Mouse (Mus musculus) lung, embryonic 14.5 days (tissue): ENCODE measurements at regions not wholly inside any gene's neighbourhood (a gene's known extent, or its start where the extent isn't known, plus 50 kb on each side); places are given as distances from the start of the nearest gene placed in this dataset.

Experiments used
- ATAC-seq: fragments of 200-750 bp; cut with Nextera tagmentation; 2 replicates; pipeline ENCODE4 v1.8.0; 2017; ENCODE audit warnings: mild to moderate bottlenecking, moderate TSS enrichment, moderate library complexity; ENCODE audit not compliant: insufficient read depth
- DNase-seq: peaks from one replicate; pipeline ENCODE4 v3.0.0-alpha.2; 2015
- H3K27ac ChIP-seq: fragments of 300-500 bp; sonication (generic); 2 replicates; pipeline ENCODE4 v1.5.1; 2014; ENCODE audit warnings: low read depth, mild to moderate bottlenecking, moderate library complexity
- H3K27me3 ChIP-seq: fragments of 300-500 bp; sonication (generic); 2 replicates; pipeline ENCODE4 v1.6.1; 2014; ENCODE audit warnings: low read length, control low read depth; ENCODE audit not compliant: insufficient read depth
- H3K36me3 ChIP-seq: fragments of 300-500 bp; sonication (generic); 2 replicates; pipeline ENCODE4 v1.6.1; 2014; ENCODE audit warnings: control low read depth; ENCODE audit not compliant: insufficient read depth
- H3K4me1 ChIP-seq: fragments of 300-500 bp; sonication (generic); 2 replicates; pipeline ENCODE4 v1.6.1; 2014; ENCODE audit warnings: antibody characterized with exemption, control low read depth; ENCODE audit not compliant: insufficient read depth
- H3K4me2 ChIP-seq: fragments of 300-500 bp; sonication (generic); 2 replicates; pipeline ENCODE4 v1.6.1; 2014; ENCODE audit warnings: mild to moderate bottlenecking
- H3K4me3 ChIP-seq: fragments of 300-500 bp; sonication (generic); 2 replicates; pipeline ENCODE4 v1.5.1; 2014; ENCODE audit warnings: low read depth, low read length
- H3K9ac ChIP-seq: fragments of 300-500 bp; sonication (generic); 2 replicates; pipeline ENCODE4 v1.6.1; 2014
- H3K9me3 ChIP-seq: fragments of 300-500 bp; sonication (generic); 2 replicates; pipeline ENCODE4 v1.6.1; 2016; ENCODE audit warnings: low read depth, low read length, control low read depth
- CTCF ChIP-seq: IDR thresholded peaks from 2 replicates; pipeline ENCODE4 v1.5.1; 2016; ENCODE audit warnings: antibody characterized with exemption, low read depth
- WGBS: fragments of 180-500 bp; shearing (Covaris S2); extraction: QIAGEN DNeasy Blood & Tissue Kit; methylation state at CpG from one replicate; pipeline ENCODE4 v1.1.7; 2014; 5-methylcytosine and 5-hydroxymethylcytosine counted together

DNA sequence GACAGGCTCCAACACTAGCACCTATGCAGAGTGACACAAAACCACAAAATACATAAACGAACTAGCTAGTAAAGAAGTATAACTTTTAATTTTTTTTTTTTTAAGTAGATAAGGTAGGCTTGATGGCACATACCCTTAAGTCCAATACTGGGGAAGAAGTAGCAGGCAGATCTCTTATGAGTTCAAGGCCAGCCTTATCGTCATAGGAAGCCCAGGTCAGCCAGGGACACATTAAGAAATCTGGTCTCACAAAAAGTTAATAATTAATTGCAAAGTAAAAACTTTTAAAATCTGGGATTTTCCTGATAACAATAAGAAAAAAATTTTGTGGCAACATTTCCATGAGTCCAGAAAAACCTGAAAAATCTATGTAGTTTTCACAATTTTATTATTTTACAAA is 92.9 kb downstream of the Sox4 start:
- Histone ChIP-seq H3K27me3 (no peaks in the 10 kb centered on the region), H3K4me2 (no peak overlapping the region), H3K36me3 (peaks cover 4% of the 10 kb centered on the region), H3K4me1 (peaks cover 4% of the 10 kb centered on the region; the same call in 1 of the 2 replicates), H3K9me3 (no peaks in the 10 kb centered on the region; the same call in 1 of the 2 replicates), H3K9ac (no peak overlapping the region), H3K4me3 (no peak overlapping the region), H3K27ac (no peak overlapping the region)
- ATAC-seq (no peak), DNase-seq (no peak)
- 73% methylated on average over 2 of the region's 2 CpGs for WGBS
- TF ChIP-seq CTCF, result no peak

DNA sequence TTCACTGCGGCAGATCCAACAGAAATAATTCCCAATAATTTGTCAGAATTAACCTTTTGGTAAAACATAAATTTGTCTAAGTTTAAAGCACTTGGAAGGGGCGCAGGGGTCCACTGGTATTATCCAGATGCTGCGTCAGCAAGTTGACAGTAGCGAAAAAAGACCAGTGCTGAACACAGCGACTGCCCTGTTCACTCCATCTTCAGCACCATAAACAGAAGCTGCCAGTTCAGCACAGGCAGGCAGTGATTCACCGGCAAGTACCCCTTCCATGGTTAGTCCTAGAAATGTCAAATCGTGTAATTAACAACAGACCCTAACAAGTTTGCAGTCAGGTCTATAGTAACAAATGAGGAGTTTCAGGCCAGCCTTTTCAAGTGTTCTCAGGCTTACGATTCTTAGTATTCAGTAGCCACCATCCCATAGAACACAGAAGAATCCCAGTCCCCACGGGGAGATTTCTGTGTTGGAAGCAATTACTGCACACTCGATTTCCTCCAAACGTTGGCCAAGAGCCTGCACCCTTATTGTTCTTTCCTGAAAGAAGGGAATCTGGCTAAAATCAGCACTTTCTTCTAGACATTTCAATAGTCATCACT is 93.6 kb downstream of the Sox4 start:
- Histone ChIP-seq H3K27me3 (no peaks in the 10 kb centered on the region), H3K4me2 (no peak overlapping the region), H3K9ac (no peak overlapping the region), H3K27ac (no peak overlapping the region), H3K4me1 (peaks cover 4% of the 10 kb centered on the region; the same call in 1 of the 2 replicates), H3K9me3 (no peaks in the 10 kb centered on the region; the same call in 1 of the 2 replicates), H3K36me3 (no peaks in the 10 kb centered on the region; the same call in 1 of the 2 replicates), H3K4me3 (no peak overlapping the region)
- no peak for DNase-seq
- WGBS, result 61% methylated on average over 11 of the region's 11 CpGs
- TF ChIP-seq CTCF, result no peak
- ATAC-seq, result no peak

DNA sequence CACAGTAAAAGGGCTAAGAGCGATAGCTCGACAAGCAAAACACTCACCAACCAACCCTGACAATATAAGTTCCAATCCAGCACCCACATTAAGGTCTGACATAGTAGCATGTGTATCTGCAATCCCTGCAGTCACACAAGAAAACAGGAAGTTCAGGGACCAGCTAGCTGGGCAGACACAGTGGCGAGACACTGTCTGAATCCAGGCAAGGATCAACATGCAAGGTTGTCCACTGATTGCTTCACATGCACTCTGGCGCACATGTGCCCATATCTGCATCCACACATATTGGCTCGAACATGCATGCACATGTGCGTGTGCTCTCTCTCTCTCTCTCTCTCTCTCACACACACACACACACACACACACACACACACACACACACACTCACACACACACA is 95.5 kb downstream of the Sox4 start:
- no peak for DNase-seq
- H3K4me2 ChIP-seq, result no peak overlapping the region
- no peak for ATAC-seq
- H3K9ac ChIP-seq, result no peak overlapping the region
- H3K27me3 ChIP-seq, result no peaks in the 10 kb centered on the region
- no peaks in the 10 kb centered on the region for H3K9me3 ChIP-seq
- 79% methylated on average over 6 of the region's 6 CpGs for WGBS
- no peak overlapping the region for H3K4me3 ChIP-seq
- TF ChIP-seq CTCF, result no peak
- peaks cover 4% of the 10 kb centered on the region; the same call in 1 of the 2 replicates for H3K4me1 ChIP-seq
- H3K36me3 ChIP-seq, result no peaks in the 10 kb centered on the region
- H3K27ac ChIP-seq, result no peak overlapping the region

DNA sequence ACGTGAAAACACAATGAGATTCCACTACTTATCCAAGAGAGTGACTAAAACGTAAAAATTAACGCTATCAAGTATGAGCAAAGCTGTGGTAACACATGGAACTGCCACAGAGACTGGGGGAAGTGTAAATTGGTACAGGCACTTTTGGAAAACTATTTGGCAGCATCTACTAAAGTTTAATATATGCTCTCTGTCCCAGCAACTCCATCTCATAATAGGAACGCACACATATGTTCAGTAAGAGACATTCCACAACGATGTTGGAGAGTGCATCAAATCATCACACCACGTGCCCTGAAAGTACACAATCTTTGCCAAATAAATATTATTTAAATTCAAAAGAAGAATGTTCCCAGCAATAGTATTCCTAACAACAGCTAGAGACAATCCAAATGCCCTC is 96.3 kb downstream of the Sox4 start:
- ATAC-seq, result no peak

DNA sequence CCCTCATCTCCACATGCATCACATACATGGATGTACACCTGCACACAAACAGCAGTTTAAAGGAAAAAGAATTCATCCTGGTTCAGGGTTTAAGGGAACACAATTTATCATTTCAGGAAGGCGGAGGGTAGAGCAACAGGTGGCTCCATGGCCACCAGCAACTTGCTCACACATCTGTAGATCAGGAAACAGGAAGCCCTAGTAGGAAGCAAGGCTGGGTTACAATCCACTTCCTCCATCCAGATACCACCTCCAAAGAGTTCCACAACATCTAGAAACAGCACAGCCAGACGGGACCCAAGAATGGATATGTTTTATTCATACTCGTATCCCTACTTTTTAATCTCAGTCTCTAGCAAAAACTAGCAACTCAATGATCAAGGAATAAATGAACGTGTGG is 97.0 kb downstream of the Sox4 start:
- H3K4me1 ChIP-seq, result peaks cover 4% of the 10 kb centered on the region; the same call in 1 of the 2 replicates
- no peak overlapping the region for H3K27ac ChIP-seq
- WGBS, result 66% methylated on average over 4 of the region's 4 CpGs
- H3K9ac ChIP-seq, result no peak overlapping the region
- no peak for TF ChIP-seq CTCF
- no peaks in the 10 kb centered on the region for H3K36me3 ChIP-seq
- H3K4me2 ChIP-seq, result no peak overlapping the region
- H3K4me3 ChIP-seq, result no peak overlapping the region
- no peaks in the 10 kb centered on the region for H3K27me3 ChIP-seq
- H3K9me3 ChIP-seq, result no peaks in the 10 kb centered on the region
- DNase-seq, result no peak
- no peak for ATAC-seq

More for the DNA sequence above, 96.3 kb downstream of the Sox4 start:
- WGBS, result 88% methylated on average over 6 of the region's 6 CpGs
- Histone ChIP-seq H3K4me3 (no peak overlapping the region), H3K9me3 (no peaks in the 10 kb centered on the region), H3K9ac (no peak overlapping the region), H3K4me1 (peaks cover 4% of the 10 kb centered on the region; the same call in 1 of the 2 replicates), H3K36me3 (no peaks in the 10 kb centered on the region), H3K4me2 (no peak overlapping the region), H3K27ac (no peak overlapping the region), H3K27me3 (no peaks in the 10 kb centered on the region)
- no peak for DNase-seq
- no peak for TF ChIP-seq CTCF

DNA sequence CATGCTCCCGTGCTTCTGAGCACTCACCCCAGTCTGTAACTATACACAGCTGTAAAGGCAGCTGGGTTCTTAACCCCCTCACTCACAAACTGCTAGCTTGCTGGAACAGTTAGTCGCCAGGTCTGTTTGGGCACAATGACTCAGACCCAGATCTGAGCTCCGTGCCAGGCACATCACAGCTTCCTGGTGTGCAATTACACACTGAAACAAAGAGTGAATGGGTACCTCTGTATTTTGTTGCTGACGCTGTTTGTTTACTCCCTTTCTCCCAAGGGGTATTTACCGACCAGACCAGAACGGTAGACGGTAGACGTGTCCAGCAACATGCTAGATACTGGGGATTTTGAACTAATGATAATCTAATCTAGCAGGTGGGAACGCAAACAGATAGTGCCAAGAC is 99.3 kb downstream of the Sox4 start:
- TF ChIP-seq CTCF, result no peak
- Histone ChIP-seq H3K4me2 (no peak overlapping the region), H3K27me3 (no peaks in the 10 kb centered on the region), H3K36me3 (no peaks in the 10 kb centered on the region), H3K27ac (no peak overlapping the region), H3K4me1 (peaks cover 4% of the 10 kb centered on the region; the same call in 1 of the 2 replicates), H3K4me3 (no peak overlapping the region), H3K9me3 (no peaks in the 10 kb centered on the region), H3K9ac (no peak overlapping the region)
- ATAC-seq (no peak), DNase-seq (no peak)
- 77% methylated on average over 9 of the region's 9 CpGs for WGBS

DNA sequence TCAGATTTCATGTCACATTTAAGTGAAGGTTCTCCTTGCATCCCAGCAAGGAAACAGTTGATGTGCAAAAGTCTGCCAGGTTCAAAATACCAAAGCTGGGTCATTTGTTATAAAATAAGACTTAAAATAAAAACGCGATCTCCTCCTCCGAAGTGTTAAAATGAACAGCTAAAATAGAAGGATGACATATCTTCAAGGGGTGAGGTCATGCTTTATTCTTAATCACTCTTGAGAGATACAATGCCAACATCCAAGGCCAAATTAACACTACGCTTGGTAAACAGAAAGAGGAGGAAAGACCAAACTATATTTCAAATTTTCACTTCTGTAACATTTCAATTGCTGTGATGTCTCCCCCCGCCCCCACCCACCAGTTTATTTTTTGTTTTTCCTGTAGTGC is 105.2 kb downstream of the Sox4 start:
- no peak for TF ChIP-seq CTCF
- DNase-seq (no peak), ATAC-seq (no peak)
- Histone ChIP-seq H3K4me1 (0 out of 2 replicates have a peak, but pooled peaks cover 2% of the 10 kb centered on the region), H3K36me3 (no peaks in the 10 kb centered on the region), H3K9ac (no peak overlapping the region), H3K4me2 (no peak overlapping the region), H3K27ac (no peak overlapping the region), H3K9me3 (no peaks in the 10 kb centered on the region), H3K27me3 (no peaks in the 10 kb centered on the region), H3K4me3 (no peak overlapping the region)
- WGBS, result 67% methylated on average over 5 of the region's 5 CpGs
